Mouse (Mus musculus): ENCODE data around the gene Dusp28.

- TF ChIP-seq CTCF (conservative IDR thresholded peaks at IDR 0.05; ENCODE audit: insufficient read depth, insufficient read length, low read depth, low read length) (no peak), POLR2A (IDR thresholded peaks at IDR 0.05; ENCODE audit: low read depth, low read length) (no peak)
Measured at GRCm38 (mm10) chr1:92910925-92911720, 4.3 kb downstream of the Dusp28 start.
